8 mouse cellular contexts compared by ENCODE assay signal in genomic region chr8:126592381-126592770, GRCm38 (mm10). TPM values are rescaled to one million over a fixed set of nuclear protein-coding genes. Genes with fewer than 3 reads are reported as not detected.
A peak's percentile ranks its signal among the peaks of the same experiment; 100 is the strongest.
DNase-seq lines count a peak whose midpoint lies in the region; ATAC-seq and TF ChIP-seq lines count a peak whose summit lies in the region.

No protein-coding gene starts in this region.

- H3K4me3 ChIP-seq in heart, adult 2 months: peak overlapping the region; percentile 91
- peak overlapping the region; percentile 81 for H3K4me3 ChIP-seq in forebrain, embryonic 16.5 days (replicated peaks; ENCODE audit: low read length)
- H3K4me3 ChIP-seq in intestine, postnatal 0 days (ENCODE audit: low read depth, low read length): peak overlapping the region; percentile 97
- peak overlapping the region; percentile 70 for H3K4me3 ChIP-seq in midbrain, embryonic 16.5 days (ENCODE audit: low read depth, low read length)

- no peak for ATAC-seq in forebrain, embryonic 16.5 days
- ATAC-seq in intestine, postnatal 0 days: no peak
- no peak for ATAC-seq in midbrain, embryonic 16.5 days

- no peak for TF ChIP-seq EP300 in heart, adult 2 months (IDR thresholded peaks at IDR 0.05; ENCODE audit: insufficient read depth, low read depth, low read length)

- H3K9ac ChIP-seq in heart, adult 2 months (ENCODE audit: low read depth, low read length): peak overlapping the region; percentile 100
- H3K9ac ChIP-seq in forebrain, embryonic 16.5 days (replicated peaks; ENCODE audit: low read depth, low read length): peak overlapping the region; percentile 77
- peak overlapping the region; percentile 100 for H3K9ac ChIP-seq in intestine, postnatal 0 days (ENCODE audit: low read depth, low read length)
- peak overlapping the region; percentile 100 for H3K9ac ChIP-seq in midbrain, embryonic 16.5 days (ENCODE audit: low read depth, low read length)

- no peak for TF ChIP-seq POLR2A in heart, adult 2 months (IDR thresholded peaks at IDR 0.05; ENCODE audit: insufficient read depth, low read depth, low read length)
- no peak for TF ChIP-seq POLR2A in brain, embryonic 14.5 days (IDR thresholded peaks at IDR 0.05; ENCODE audit: borderline replicate concordance, extremely low read depth, insufficient read depth, insufficient read length, poor library complexity, severe bottlenecking)

- H3K79me2 ChIP-seq in heart, adult 2 months (replicated peaks; ENCODE audit: control insufficient read depth, insufficient read depth, low read length): peaks cover 12% of the 10 kb centered on the region

- no peaks in the 10 kb centered on the region for H3K27me3 ChIP-seq in heart, adult 2 months (ENCODE audit: control insufficient read depth, insufficient read depth, low read length)
- no peaks in the 10 kb centered on the region for H3K27me3 ChIP-seq in forebrain, embryonic 16.5 days (replicated peaks; ENCODE audit: control insufficient read depth, insufficient read depth, low read length)
- no peaks in the 10 kb centered on the region for H3K27me3 ChIP-seq in intestine, postnatal 0 days (replicated peaks; ENCODE audit: control insufficient read depth, insufficient read depth, low read length)
- H3K27me3 ChIP-seq in midbrain, embryonic 16.5 days (ENCODE audit: control insufficient read depth, insufficient read depth, low read depth, low read length): no peaks in the 10 kb centered on the region

- H3K27ac ChIP-seq in heart, adult 2 months: peak overlapping the region; percentile 98
- H3K27ac ChIP-seq in forebrain, embryonic 16.5 days (ENCODE audit: low read length): peak overlapping the region; percentile 99
- peak overlapping the region; percentile 98 for H3K27ac ChIP-seq in intestine, postnatal 0 days (ENCODE audit: low read depth, low read length)
- H3K27ac ChIP-seq in midbrain, embryonic 16.5 days (ENCODE audit: low read length): peak overlapping the region; percentile 99

- H3K4me2 ChIP-seq in forebrain, embryonic 16.5 days (ENCODE audit: low read length): peak overlapping the region; percentile 94
- peak overlapping the region; percentile 78 for H3K4me2 ChIP-seq in intestine, postnatal 0 days (replicated peaks; ENCODE audit: low read depth)
- peak overlapping the region; percentile 99 for H3K4me2 ChIP-seq in midbrain, embryonic 16.5 days (ENCODE audit: low read length)

- under 1% methylated on average over 39 of the region's 45 CpGs for WGBS in heart, adult 2 months
- under 1% methylated on average over 42 of the region's 45 CpGs for WGBS in forebrain, embryonic 16.5 days
- under 1% methylated on average over 41 of the region's 45 CpGs for WGBS in intestine, postnatal 0 days
- WGBS in midbrain, embryonic 16.5 days: under 1% methylated on average over 33 of the region's 45 CpGs

- peaks cover 10% of the 10 kb centered on the region for H3K36me3 ChIP-seq in heart, adult 2 months (ENCODE audit: control insufficient read depth, insufficient read depth, low read length)
- H3K36me3 ChIP-seq in forebrain, embryonic 16.5 days (ENCODE audit: control insufficient read depth, insufficient read depth): no peaks in the 10 kb centered on the region
- peaks cover 30% of the 10 kb centered on the region for H3K36me3 ChIP-seq in intestine, postnatal 0 days (ENCODE audit: control insufficient read depth, insufficient read depth)
- peaks cover 3% of the 10 kb centered on the region; the same call in 1 of the 2 replicates for H3K36me3 ChIP-seq in midbrain, embryonic 16.5 days (ENCODE audit: control insufficient read depth, insufficient read depth, low read length)

- H3K4me1 ChIP-seq in heart, adult 2 months (ENCODE audit: control insufficient read depth, insufficient read depth, low read length): peaks cover 13% of the 10 kb centered on the region
- peaks cover 54% of the 10 kb centered on the region for H3K4me1 ChIP-seq in forebrain, embryonic 16.5 days (replicated peaks; ENCODE audit: control insufficient read depth, insufficient read depth, low read length)
- 0 out of 2 replicates have a peak, but pooled peaks cover 6% of the 10 kb centered on the region for H3K4me1 ChIP-seq in intestine, postnatal 0 days (replicated peaks; ENCODE audit: control insufficient read depth, insufficient read depth, low read length)
- peaks cover 55% of the 10 kb centered on the region for H3K4me1 ChIP-seq in midbrain, embryonic 16.5 days (ENCODE audit: control insufficient read depth, insufficient read depth, low read length)

- peak; percentile 61 to 72 for DNase-seq in heart, adult 2 months
- DNase-seq in heart, postnatal 25 days (ENCODE audit: low spot score): no peak
- DNase-seq in B cell, adult 2 months: peak; percentile 59 to 62
- DNase-seq in brain, embryonic 14.5 days (ENCODE audit: low read depth): peak; percentile 63
- DNase-seq in urinary bladder, postnatal 25 days (ENCODE audit: low spot score): peak; percentile 32

- H3K9me3 ChIP-seq in forebrain, embryonic 16.5 days (ENCODE audit: control insufficient read depth, low read length): no peaks in the 10 kb centered on the region
- H3K9me3 ChIP-seq in intestine, postnatal 0 days (ENCODE audit: control insufficient read depth): no peaks in the 10 kb centered on the region
- no peaks in the 10 kb centered on the region for H3K9me3 ChIP-seq in midbrain, embryonic 16.5 days (replicated peaks; ENCODE audit: control insufficient read depth, low read length, poor library complexity, severe bottlenecking)

- intact Hi-C loops in heart, adult 2 months (cut with DNase I): no loop called here
- intact Hi-C loops in heart, postnatal 25 days (cut with DNase I): loop anchor here (5.0 kb wide), 1 partner anchor 195 kb away; no protein-coding TSS in a partner anchor

- no peak for TF ChIP-seq CTCF in heart, adult 2 months (IDR thresholded peaks at IDR 0.05)
- no peak for TF ChIP-seq CTCF in brain, embryonic 14.5 days (IDR thresholded peaks at IDR 0.05; ENCODE audit: borderline replicate concordance, extremely low read depth, insufficient read depth, insufficient read length)
- no peak; the same call in 1 of the 2 replicates for TF ChIP-seq CTCF in intestine, postnatal 0 days (IDR thresholded peaks at IDR 0.05; ENCODE audit: low read depth)

RNA-seq across cellular contexts. Expression of gene Irf2bp2, which starts 1.4 kb away (rescaled TPM):
- total RNA-seq in heart, adult 2 months (2021): 100 to 1,000 TPM in 1 of 2 experiments, 10 to 100 TPM in 1; 56.3 to 132 TPM
- polyA plus RNA-seq in heart, adult 2 months (2012; rRNA removed): 33.8 and 37.3 TPM in 2 replicates
- total RNA-seq in heart, postnatal 25 days (2021): 10 to 100 TPM; 63.9 to 71.4 TPM
- polyA plus RNA-seq in brain, embryonic 14.5 days (2012; rRNA removed): 37.3 and 39.6 TPM in 2 replicates
- 10.1 and 10.7 TPM in 2 replicates for polyA plus RNA-seq in forebrain, embryonic 16.5 days (2015; fragmentation: Nextera tagmentation; extraction: Ambion mirVana)
- 13.3 and 14.9 TPM in 2 replicates for polyA plus RNA-seq in intestine, postnatal 0 days (2015; fragmentation: Nextera tagmentation; extraction: Ambion mirVana)
- polyA plus RNA-seq in midbrain, embryonic 16.5 days (2015; fragmentation: Nextera tagmentation; extraction: Ambion mirVana): 9.6 and 9.9 TPM in 2 replicates
